Mouse (Mus musculus) G1E (cell line): ENCODE data around the gene Duoxa2.

Experiments used
- CTCF ChIP-seq: IDR thresholded peaks from 2 replicates; pipeline ENCODE4 v1.5.1; 2012; ENCODE audit warnings: low read depth, low read length, inconsistent platforms, mixed read lengths
- GATA1 ChIP-seq: IDR thresholded peaks from 2 replicates; pipeline ENCODE4 v1.6.1; 2012; ENCODE audit warnings: borderline replicate concordance, low read length, inconsistent platforms, mixed read lengths

DNA sequence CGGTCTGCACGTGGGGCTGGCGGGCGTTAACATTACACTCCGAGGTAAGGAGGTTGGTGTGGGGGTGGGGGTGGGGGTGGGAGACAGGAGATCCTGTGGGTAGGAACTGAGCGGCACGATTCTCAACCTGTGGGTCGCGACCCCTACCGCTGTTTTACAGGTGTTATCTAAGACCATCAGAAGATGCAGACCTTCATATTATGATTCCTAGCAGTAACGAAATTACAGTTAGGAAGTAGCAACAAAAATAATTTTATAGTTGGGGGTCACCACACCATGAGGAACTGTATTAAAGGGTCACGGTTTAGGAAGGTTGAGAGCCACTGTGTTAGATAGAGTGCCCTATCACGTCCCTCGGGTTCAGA is 1.9 kb downstream of the Duoxa2 start:
- TF ChIP-seq CTCF (no peak), GATA1 (no peak)
